Mouse (Mus musculus): ENCODE data around the gene Trib3.

DNA sequence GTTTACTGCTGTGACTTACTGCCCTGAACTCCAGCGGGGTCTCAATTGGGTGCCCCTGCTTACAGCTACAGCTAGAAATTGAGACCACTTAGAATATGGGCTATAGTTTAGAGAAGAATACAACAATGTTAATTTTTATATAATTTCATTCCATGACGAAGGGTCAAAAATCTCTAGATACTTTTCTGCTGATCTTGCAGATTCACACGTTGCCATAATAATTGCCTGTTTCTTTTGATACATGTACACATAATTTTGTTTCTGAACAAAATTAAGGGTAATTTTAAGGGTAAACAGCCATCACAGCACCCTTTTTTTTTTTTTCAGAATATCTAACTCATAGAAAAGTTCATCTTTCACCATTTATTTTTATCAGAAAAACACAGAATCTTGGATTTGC lies 36.6 kb downstream of the Trib3 start:
- TF ChIP-seq CTCF (IDR thresholded peaks at IDR 0.05) (no peak), EP300 (IDR thresholded peaks at IDR 0.05) (no peak)
